Mouse (Mus musculus): Measurements from ENCODE around the gene Ralgapa2.

GRCm38 (mm10) chr2:146359676-146360075 is 152.5 kb downstream of the Ralgapa2 start:
- TF ChIP-seq EP300 (IDR thresholded peaks at IDR 0.05; ENCODE audit: low read depth in 1 of 2, low read length in 2 of 2) (no peak), POLR2AphosphoS2 (IDR thresholded peaks at IDR 0.05; ENCODE audit: low read length) (no peak), MEF2A (IDR thresholded peaks at IDR 0.05; ENCODE audit: extremely low read depth, insufficient replicate concordance, low read depth, low read length, poor library complexity, severe bottlenecking) (no peak), RCOR1 (IDR thresholded peaks at IDR 0.05; ENCODE audit: low read depth, low read length) (no peak), CTCF (IDR thresholded peaks at IDR 0.05 in 2 of 3, conservative IDR thresholded peaks at IDR 0.05 in 1 of 3; ENCODE audit: control insufficient read depth in 1 of 3, insufficient read depth in 1 of 3, low read depth in 2 of 3, low read length in 3 of 3, poor library complexity in 1 of 3, severe bottlenecking in 1 of 3) (no peak), POLR2A (IDR thresholded peaks at IDR 0.05; ENCODE audit: control insufficient read depth in 1 of 2, insufficient read depth in 1 of 2, low read depth in 1 of 2, low read length in 2 of 2, poor library complexity in 1 of 2) (no peak), CHD1 (IDR thresholded peaks at IDR 0.05; ENCODE audit: low read depth, low read length) (no peak), CHD2 (IDR thresholded peaks at IDR 0.05; ENCODE audit: low read length) (no peak)
